8 mouse cellular contexts compared by ENCODE assay signal in genomic region chr6:88627317-88627811, GRCm38 (mm10). TPM values are rescaled to one million over a fixed set of nuclear protein-coding genes. Genes with fewer than 3 reads are reported as not detected.
A peak's percentile ranks its signal among the peaks of the same experiment; 100 is the strongest.
DNase-seq lines count a peak whose midpoint lies in the region; ATAC-seq lines count a peak whose summit lies in the region.

No protein-coding gene starts in this region.

- peak overlapping the region; percentile 56 for H3K4me3 ChIP-seq in hindbrain, embryonic 14.5 days (replicated peaks; ENCODE audit: low read length)

- under 1% methylated on average over 51 of the region's 51 CpGs for WGBS in hindbrain, embryonic 14.5 days

- no peaks in the 10 kb centered on the region for H3K36me3 ChIP-seq in hindbrain, embryonic 14.5 days (replicated peaks; ENCODE audit: control insufficient read depth, insufficient read depth)

- peak overlapping the region; percentile 97 for H3K4me2 ChIP-seq in hindbrain, embryonic 14.5 days (replicated peaks)

- peak; percentile 96 for ATAC-seq in hindbrain, embryonic 14.5 days (ENCODE audit: low FRiP score)
- ATAC-seq in megakaryocyte progenitor cell, adult 5-6 weeks (replicated peaks; ENCODE audit: poor library complexity) = peak; percentile 87
- ATAC-seq in inflammation-experienced regulatory T-cells, adult 6 months = no peak

- H3K9ac ChIP-seq in hindbrain, embryonic 14.5 days = peak overlapping the region; percentile 66

- peak overlapping the region; percentile 85 for H3K27ac ChIP-seq in hindbrain, embryonic 14.5 days

- peaks cover 8% of the 10 kb centered on the region; the same call in 1 of the 2 replicates for H3K4me1 ChIP-seq in hindbrain, embryonic 14.5 days (replicated peaks; ENCODE audit: control insufficient read depth, insufficient read depth, low read length)

- no peaks in the 10 kb centered on the region for H3K9me3 ChIP-seq in hindbrain, embryonic 14.5 days (ENCODE audit: control insufficient read depth, low read length)

- H3K27me3 ChIP-seq in hindbrain, embryonic 14.5 days (ENCODE audit: control insufficient read depth, insufficient read depth, low read length) = no peaks in the 10 kb centered on the region

- peak; percentile 66 for DNase-seq in adrenal gland, postnatal 10 days
- peak; percentile 62 to 84 for DNase-seq in cerebellum, postnatal 4 days (ENCODE audit: low spot score in 2 of 2)
- DNase-seq in gastrocnemius, adult 18-20 months (ENCODE audit: low spot score) = peak; percentile 87
- DNase-seq in hindbrain, embryonic 14.5 days (ENCODE audit: low spot score) = peak; percentile 93
- DNase-seq in left cerebral cortex, adult 8-10 months (ENCODE audit: low spot score in 2 of 2) = peak; percentile 39 to 46
- peak; percentile 86 for DNase-seq in right cerebral cortex, postnatal 4 days

RNA-seq across cellular contexts. Expression of gene Kbtbd12, which starts 10.4 kb away (rescaled TPM):
- 1 to 10 TPM in 1 of 2 experiments, under 1 TPM in 1; 0.99 to 3.5 TPM for total RNA-seq in adrenal gland, postnatal 10 days (2021)
- total RNA-seq in gastrocnemius, adult 18-20 months (2021) = 10 to 100 TPM; 87.6 to 90.7 TPM
- polyA plus RNA-seq in hindbrain, embryonic 14.5 days (2014; fragmentation: Nextera tagmentation; extraction: Ambion mirVana) = 0.62 TPM in 1 of 2 replicates, not detected in the other
- total RNA-seq in left cerebral cortex, adult 8-10 months (2022) = 1 to 10 TPM in 1 of 4 experiments, under 1 TPM in 3; 0.39 to 1.7 (median 0.93) TPM
- total RNA-seq in megakaryocyte progenitor cell, adult 5-6 weeks (2015) = 0.17 and 0.37 TPM in 2 replicates
- 0.41 and 0.67 TPM in 2 replicates for total RNA-seq in megakaryocyte progenitor cell, adult 5-6 weeks (2017)
- not detected for polyA plus RNA-seq in inflammation-experienced regulatory T-cells, adult 6 months (2017; shearing (Covaris generic))

Comparison
In these comparisons a context has a peak if more than half of its experiments do, and no peak if none do; other contexts are left out.
1. DNase-seq: peak in every context shown above with its lines; median percentile 93 in hindbrain, embryonic 14.5 days; 87 in gastrocnemius, adult 18-20 months; 86 in right cerebral cortex, postnatal 4 days; 73 in cerebellum, postnatal 4 days; 66 in adrenal gland, postnatal 10 days; 42 in left cerebral cortex, adult 8-10 months.
2. RNA of gene Kbtbd12, which starts 10.4 kb away (total RNA-seq): 87.6 to 90.7 TPM in gastrocnemius, adult 18-20 months; 0.99 to 3.5 TPM in adrenal gland, postnatal 10 days, 0.39 to 1.7 TPM in left cerebral cortex, adult 8-10 months and 0.17 to 0.67 TPM in megakaryocyte progenitor cell, adult 5-6 weeks; every median in the first group is over 10 times any median in the second.